Mouse (Mus musculus) kidney, adult 2 months (tissue): Measurements from ENCODE around the gene Lgmn.

ENCODE experiments used
- CTCF ChIP-seq: fragments of 200-500 bp; conservative IDR thresholded peaks from 2 replicates; pipeline ENCODE4 v1.5.1; 2011; ENCODE audit warnings: low read depth, mild to moderate bottlenecking, control low read depth, low read length, moderate library complexity, mixed read lengths; ENCODE audit not compliant: insufficient read depth, insufficient read length
- POLR2A ChIP-seq: fragments of 200-500 bp; IDR thresholded peaks from one replicate; pipeline ENCODE4 v1.6.1; 2011; ENCODE audit warnings: low read depth, low read length, control low read depth

GRCm38 (mm10) chr12:102461177-102461576, 21.6 kb upstream of the Lgmn start:
- no peak for TF ChIP-seq CTCF
- TF ChIP-seq POLR2A, result no peak
